Mouse (Mus musculus) erythroblast, embryonic 14.5 days (primary cell): ENCODE measurements at regions not wholly inside any gene's neighbourhood (a gene's known extent, or its start where the extent isn't known, plus 50 kb on each side); places are given as distances from the start of the nearest gene placed in this dataset.

Experiments
- GATA1 ChIP-seq: IDR thresholded peaks from 2 replicates; pipeline ENCODE4 v1.6.1; 2012; ENCODE audit warnings: low read length, inconsistent platforms, mixed read lengths
- TAL1 ChIP-seq: IDR thresholded peaks from 3 replicates; pipeline ENCODE4 v1.6.1; 2012; ENCODE audit warnings: low read length, inconsistent platforms, mixed read lengths

DNA sequence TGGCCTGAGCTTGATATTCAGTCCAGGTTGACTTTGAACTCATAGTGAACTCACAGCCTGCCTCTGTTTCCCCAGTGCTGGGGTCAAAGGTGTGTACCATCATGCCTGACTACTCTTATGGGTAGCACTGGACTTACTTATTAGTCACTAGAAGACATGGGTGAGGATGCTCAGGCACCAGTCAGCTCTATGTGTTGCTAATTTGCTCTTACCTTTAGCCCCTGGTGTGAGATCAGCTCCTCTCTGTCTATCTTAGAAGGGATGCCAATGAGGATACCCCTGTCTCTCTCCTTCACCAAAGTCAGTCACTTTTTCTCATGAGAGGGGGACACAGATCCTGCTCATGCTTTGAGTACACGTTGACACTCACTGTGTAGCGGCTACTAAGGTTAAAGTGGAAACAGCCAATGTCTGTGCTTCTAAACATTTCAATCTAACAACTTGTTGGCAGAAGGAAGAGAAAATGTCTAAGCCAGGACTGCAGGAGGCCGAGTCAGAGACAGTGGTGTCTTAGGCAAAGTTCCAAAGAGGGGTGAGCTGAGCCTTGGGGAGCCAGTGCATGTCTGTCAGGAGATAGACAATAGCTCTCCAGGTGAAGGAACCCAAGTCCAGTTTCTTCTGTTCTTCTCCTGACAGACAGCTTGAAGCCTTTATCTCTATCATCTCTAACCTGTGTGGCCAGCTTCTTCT lies 78.2 kb upstream of the Mkln1 start:
- TF ChIP-seq GATA1 (no peak), TAL1 (no peak)
